ENCODE assay signal across 25 mouse cellular contexts in genomic region chr3:108764976-108765375, GRCm38 (mm10). TPM values are rescaled to one million over a fixed set of nuclear protein-coding genes. Genes with fewer than 3 reads are reported as not detected.
A peak's percentile ranks its signal among the peaks of the same experiment; 100 is the strongest.
DNase-seq lines count a peak whose midpoint lies in the region; ATAC-seq lines count a peak whose summit lies in the region.
"Had no signal": no experiment of that assay in that cellular context is flagged by ENCODE, and none has a peak within 500 bp of the region (broad histone marks: within the 10 kb centered on the region; RNA-seq: fewer than 3 reads in every experiment).

No protein-coding gene starts in this region.

- peaks cover 6% of the 10 kb centered on the region; the same call in 1 of the 2 replicates for H3K4me1 ChIP-seq in heart, embryonic 12.5 days (replicated peaks)
- 0 out of 2 replicates have a peak, but pooled peaks cover 4% of the 10 kb centered on the region for H3K4me1 ChIP-seq in liver, embryonic 15.5 days (replicated peaks)
- no peaks in the 10 kb centered on the region for H3K4me1 ChIP-seq in liver, embryonic 11.5 days (replicated peaks; ENCODE audit: control insufficient read depth, insufficient read depth, low read length)
- H3K4me1 ChIP-seq: liver, embryonic 12.5 days had no signal

- H3K4me3 ChIP-seq in heart, embryonic 12.5 days: no peak overlapping the region
- H3K4me3 ChIP-seq in liver, embryonic 15.5 days (replicated peaks): no peak overlapping the region
- no peak overlapping the region for H3K4me3 ChIP-seq in liver, embryonic 11.5 days (ENCODE audit: low read depth, low read length)
- H3K4me3 ChIP-seq: embryonic facial prominence, embryonic 10.5 days; forebrain, embryonic 13.5 days; heart, adult 2 months; layer of hippocampus, adult 2 months; limb, embryonic 10.5 days; liver, embryonic 12.5 days; megakaryocyte, embryonic 14.5 days; neural tube, embryonic 13.5 days had no signal

- no peaks in the 10 kb centered on the region for H3K9me3 ChIP-seq in heart, embryonic 12.5 days (replicated peaks)
- H3K9me3 ChIP-seq in liver, embryonic 15.5 days (replicated peaks): no peaks in the 10 kb centered on the region
- no peaks in the 10 kb centered on the region for H3K9me3 ChIP-seq in liver, embryonic 11.5 days (ENCODE audit: control insufficient read depth, low read length)
- H3K9me3 ChIP-seq: embryonic facial prominence, embryonic 10.5 days; forebrain, embryonic 13.5 days; limb, embryonic 10.5 days; liver, embryonic 12.5 days; neural tube, embryonic 13.5 days had no signal

- H3K36me3 ChIP-seq in heart, embryonic 12.5 days: no peaks in the 10 kb centered on the region
- no peaks in the 10 kb centered on the region for H3K36me3 ChIP-seq in liver, embryonic 15.5 days (replicated peaks)
- no peaks in the 10 kb centered on the region for H3K36me3 ChIP-seq in liver, embryonic 11.5 days (ENCODE audit: control insufficient read depth, insufficient read depth, low read length)
- H3K36me3 ChIP-seq: embryonic facial prominence, embryonic 10.5 days; limb, embryonic 10.5 days; liver, embryonic 12.5 days; neural tube, embryonic 13.5 days had no signal

- H3K27me3 ChIP-seq in heart, embryonic 12.5 days (replicated peaks): peaks cover 5% of the 10 kb centered on the region; the same call in 1 of the 2 replicates
- H3K27me3 ChIP-seq in liver, embryonic 15.5 days: peaks cover 38% of the 10 kb centered on the region
- no peaks in the 10 kb centered on the region; the same call in 1 of the 2 replicates for H3K27me3 ChIP-seq in liver, embryonic 11.5 days (replicated peaks; ENCODE audit: control insufficient read depth, insufficient read depth, low read length)
- H3K27me3 ChIP-seq: CH12.LX; forebrain, embryonic 13.5 days; neural tube, embryonic 13.5 days had no signal

- WGBS in heart, embryonic 12.5 days: 48% methylated on average over 7 of the region's 7 CpGs
- WGBS in liver, embryonic 15.5 days (ENCODE audit: insufficient replicate concordance): 54% methylated on average over 7 of the region's 7 CpGs
- WGBS in liver, embryonic 11.5 days: 65% methylated on average over 7 of the region's 7 CpGs

- 0 out of 2 replicates have a peak, but pooled peaks have one; percentile 37 for ATAC-seq in heart, embryonic 12.5 days (ENCODE audit: insufficient number of reproducible peaks, low FRiP score)
- ATAC-seq in liver, embryonic 15.5 days (ENCODE audit: insufficient read depth): peak; percentile 29; the same call in 1 of the 2 replicates
- no peak for ATAC-seq in liver, embryonic 11.5 days (replicated peaks; ENCODE audit: low FRiP score)
- peak; percentile 60; the same call in 1 of the 2 replicates for ATAC-seq in common myeloid progenitor, adult 5-6 weeks (replicated peaks; ENCODE audit: low read depth, poor library complexity, severe bottlenecking)
- ATAC-seq: forebrain, embryonic 13.5 days; hindbrain, embryonic 16.5 days; liver, embryonic 12.5 days had no signal

- H3K9ac ChIP-seq in heart, embryonic 12.5 days: no peak overlapping the region
- no peak overlapping the region for H3K9ac ChIP-seq in liver, embryonic 15.5 days
- no peak overlapping the region for H3K9ac ChIP-seq in liver, embryonic 11.5 days (ENCODE audit: low read depth, low read length)
- H3K9ac ChIP-seq: forebrain, embryonic 13.5 days; liver, embryonic 12.5 days; neural tube, embryonic 13.5 days had no signal

- peak; percentile 37 for DNase-seq in adrenal gland, postnatal 14 days
- DNase-seq in adrenal gland, adult 2 months: no peak
- no peak for DNase-seq in heart, adult 18-20 months
- no peak for DNase-seq in liver, embryonic 11.5 days (ENCODE audit: low spot score)
- no peak for DNase-seq in embryo, embryonic 9.5 days (ENCODE audit: extremely low spot score)
- DNase-seq: adrenal gland, postnatal 25 days; cerebellum, adult 2 months; kidney, adult 2 months; thymus, postnatal 14 days had no signal

- no peak overlapping the region for H3K27ac ChIP-seq in heart, embryonic 12.5 days (ENCODE audit: poor library complexity, severe bottlenecking)
- H3K27ac ChIP-seq in liver, embryonic 15.5 days (replicated peaks): no peak overlapping the region
- H3K27ac ChIP-seq in liver, embryonic 11.5 days (ENCODE audit: low read depth, low read length): no peak overlapping the region
- H3K27ac ChIP-seq: embryonic facial prominence, embryonic 10.5 days; forebrain, embryonic 13.5 days; heart, adult 2 months; layer of hippocampus, adult 2 months; limb, embryonic 10.5 days; liver, embryonic 12.5 days; neural tube, embryonic 13.5 days had no signal

- no peak overlapping the region for H3K4me2 ChIP-seq in heart, embryonic 12.5 days
- H3K4me2 ChIP-seq in liver, embryonic 15.5 days: no peak overlapping the region
- H3K4me2 ChIP-seq in liver, embryonic 11.5 days: no peak overlapping the region
- H3K4me2 ChIP-seq: forebrain, embryonic 13.5 days; liver, embryonic 12.5 days; neural tube, embryonic 13.5 days had no signal

RNA-seq across cellular contexts. Expression of gene Aknad1, which starts 25.5 kb away (rescaled TPM):
- not detected in 2 replicates for total RNA-seq in adrenal gland, postnatal 14 days (2021)
- total RNA-seq in adrenal gland, adult 2 months (2021): not detected
- polyA plus RNA-seq in adrenal gland, adult 2 months (2012; rRNA removed): not detected in 2 replicates
- not detected in 2 replicates for polyA plus RNA-seq in heart, embryonic 12.5 days (2016; fragmentation: Nextera tagmentation; extraction: Ambion mirVana)
- total RNA-seq in heart, adult 18-20 months (2021): not detected
- polyA plus RNA-seq in liver, embryonic 15.5 days (2015; fragmentation: Nextera tagmentation; extraction: Ambion mirVana): 0.52 and 0.54 TPM in 2 replicates
- 0.44 and 0.45 TPM in 2 replicates for polyA plus RNA-seq in liver, embryonic 11.5 days (2014; fragmentation: Nextera tagmentation; extraction: Ambion mirVana)
- not detected in 2 replicates for total RNA-seq in common myeloid progenitor, adult 5-6 weeks (2017)
- total RNA-seq: adrenal gland, postnatal 25 days; CH12.LX; monocyte, adult 5-6 weeks had no signal
- polyA plus RNA-seq: cerebellum, adult 2 months; forebrain, embryonic 13.5 days; heart, postnatal 0 days; hindbrain, embryonic 16.5 days; kidney, adult 2 months; lung, embryonic 16.5 days; neural tube, embryonic 13.5 days had no signal

RNA-seq across cellular contexts. Expression of gene Gpsm2, which starts 42.9 kb away (rescaled TPM):
- total RNA-seq in adrenal gland, postnatal 14 days (2021): 10.1 and 13.8 TPM in 2 replicates
- 1 to 10 TPM; 1.7 to 2.9 TPM for total RNA-seq in adrenal gland, adult 2 months (2021)
- 0.58 and 1.0 TPM in 2 replicates for polyA plus RNA-seq in adrenal gland, adult 2 months (2012; rRNA removed)
- 33.9 and 34.6 TPM in 2 replicates for polyA plus RNA-seq in heart, embryonic 12.5 days (2016; fragmentation: Nextera tagmentation; extraction: Ambion mirVana)
- total RNA-seq in heart, adult 18-20 months (2021): under 1 TPM; 0.62 to 0.80 TPM
- polyA plus RNA-seq in liver, embryonic 15.5 days (2015; fragmentation: Nextera tagmentation; extraction: Ambion mirVana): 44.1 and 45.7 TPM in 2 replicates
- polyA plus RNA-seq in liver, embryonic 11.5 days (2014; fragmentation: Nextera tagmentation; extraction: Ambion mirVana): 41.8 and 46.2 TPM in 2 replicates
- 25.1 and 26.1 TPM in 2 replicates for total RNA-seq in common myeloid progenitor, adult 5-6 weeks (2017)
